Mouse (Mus musculus): ENCODE measurements around the gene 0610010K14Rik. TPM values are rescaled to one million over a fixed set of nuclear protein-coding genes. Genes with fewer than 3 reads are reported as not detected.

0610010K14Rik gene
- polyA plus RNA-seq (2012; rRNA removed) = 55.2 and 69.0 TPM in 2 replicates

DNA sequence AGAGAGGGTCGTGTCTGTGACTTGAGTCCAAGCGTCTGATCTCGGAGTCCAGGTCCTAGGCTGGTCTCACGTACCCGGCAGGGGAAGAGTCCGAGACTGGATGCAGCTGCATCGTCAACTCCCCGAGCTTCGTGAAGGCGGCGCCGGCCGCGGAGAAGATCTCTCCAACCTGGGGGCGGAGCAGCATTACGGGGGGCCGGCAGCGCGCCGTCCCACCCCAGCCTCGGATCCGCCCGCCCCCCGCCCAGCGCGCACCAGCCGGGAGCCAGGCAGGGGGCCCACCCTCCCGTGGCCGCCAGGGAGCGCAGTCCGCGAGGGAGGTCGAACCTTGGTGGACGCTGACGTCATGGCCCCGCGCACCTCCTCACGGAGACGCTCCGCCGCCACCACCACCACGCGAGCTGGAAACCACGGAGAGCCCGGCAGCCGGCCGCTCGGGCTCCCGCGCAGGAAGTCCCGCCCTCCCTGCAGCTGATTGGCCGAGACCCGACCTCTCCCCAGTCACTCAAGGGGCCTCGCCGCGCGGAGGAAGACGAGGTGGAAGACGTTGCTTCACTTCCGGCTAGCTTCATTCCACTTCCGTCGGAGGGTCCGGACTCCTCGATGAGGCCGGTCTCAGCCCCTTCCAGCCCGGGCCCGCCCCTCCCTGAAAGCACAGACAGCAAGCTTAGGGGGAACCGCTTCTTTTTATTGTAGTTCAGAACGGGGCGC, at the start of gene 0610010K14Rik:
0610010K14Rik (minus strand) TSS at position 458 of the 711 bp plus-strand sequence.
- peak; percentile 97 for DNase-seq (ENCODE audit: low spot score)

DNA sequence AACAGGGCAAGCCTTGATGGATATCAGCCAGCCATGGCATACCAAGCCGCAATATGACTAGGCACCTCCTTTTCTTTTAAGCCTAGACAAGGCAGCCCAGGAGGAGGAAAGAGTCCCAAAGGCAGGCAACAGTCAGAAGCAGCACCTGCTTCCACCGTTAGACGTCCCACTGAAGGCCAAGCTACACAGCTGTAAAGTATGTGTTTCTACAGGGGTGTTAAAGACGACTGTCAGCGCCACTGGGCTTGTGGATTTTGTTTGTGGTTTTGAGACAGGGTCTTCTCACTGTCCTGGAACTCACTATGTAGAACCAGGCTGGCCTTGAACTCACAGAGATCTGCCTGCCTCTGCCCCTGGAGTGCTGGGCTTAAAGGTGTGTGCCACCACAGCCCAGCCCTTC, 48.0 kb upstream of the 0610010K14Rik start:
- DNase-seq (ENCODE audit: low spot score) = no peak

DNA sequence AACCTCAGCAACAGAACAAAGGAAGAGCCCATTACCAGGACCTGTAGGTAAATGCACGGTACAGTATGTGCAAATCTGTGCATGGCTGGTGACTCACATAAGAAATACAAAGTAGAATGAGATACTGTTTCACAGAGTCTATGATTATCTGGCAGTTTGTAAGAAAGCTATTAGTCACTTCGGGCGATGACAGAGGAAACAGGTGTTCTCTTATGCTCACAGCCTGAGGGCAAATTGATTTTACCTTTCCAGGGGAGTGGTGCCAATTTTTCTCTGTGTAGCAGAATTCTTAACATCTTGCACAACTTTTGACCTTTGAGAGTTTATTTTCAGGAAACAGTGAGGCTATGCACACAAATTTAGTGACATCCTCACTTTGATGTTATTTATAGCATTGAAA, 47.0 kb upstream of the 0610010K14Rik start:
- no peak for DNase-seq (ENCODE audit: low spot score)

DNA sequence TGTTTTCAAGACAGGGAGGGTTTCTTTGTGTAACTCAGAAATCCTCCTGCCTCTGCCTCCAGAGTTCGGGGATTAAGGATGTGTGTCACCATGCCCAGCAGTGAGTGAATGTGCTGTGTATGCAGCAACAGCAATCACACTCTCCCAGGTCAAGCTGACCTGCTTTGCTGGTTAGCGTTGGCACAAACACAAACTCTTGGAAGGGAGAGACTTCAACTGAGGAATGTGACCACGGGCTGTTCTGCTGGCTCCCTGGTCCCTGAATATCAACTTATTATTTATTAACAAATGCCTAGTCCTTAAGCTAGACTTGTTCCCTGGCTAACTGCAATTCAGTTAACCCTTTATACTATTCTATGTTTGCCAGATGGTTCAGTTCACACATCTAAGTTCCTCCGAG, 46.0 kb upstream of the 0610010K14Rik start:
- no peak for DNase-seq (ENCODE audit: low spot score)

DNA sequence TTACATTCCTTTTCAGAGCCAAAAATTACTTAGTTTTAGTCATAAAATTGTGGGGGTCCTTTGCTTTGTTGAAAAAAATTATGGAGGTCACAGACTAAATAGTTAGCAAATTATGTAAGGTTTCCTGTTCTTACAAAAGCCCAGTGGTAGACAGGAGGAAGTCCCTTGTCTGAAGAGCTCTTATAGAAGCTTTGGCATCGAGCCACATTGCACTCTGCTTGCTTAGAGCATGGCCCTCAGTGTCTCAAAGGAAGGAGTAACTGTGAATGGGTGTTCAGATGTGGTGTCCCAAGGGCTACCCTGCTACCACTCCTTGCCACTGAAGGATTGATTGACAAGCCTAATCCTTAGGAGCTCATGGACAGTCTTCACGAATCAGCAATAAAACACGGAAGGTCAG, 42.7 kb upstream of the 0610010K14Rik start:
- DNase-seq (ENCODE audit: low spot score) = no peak

DNA sequence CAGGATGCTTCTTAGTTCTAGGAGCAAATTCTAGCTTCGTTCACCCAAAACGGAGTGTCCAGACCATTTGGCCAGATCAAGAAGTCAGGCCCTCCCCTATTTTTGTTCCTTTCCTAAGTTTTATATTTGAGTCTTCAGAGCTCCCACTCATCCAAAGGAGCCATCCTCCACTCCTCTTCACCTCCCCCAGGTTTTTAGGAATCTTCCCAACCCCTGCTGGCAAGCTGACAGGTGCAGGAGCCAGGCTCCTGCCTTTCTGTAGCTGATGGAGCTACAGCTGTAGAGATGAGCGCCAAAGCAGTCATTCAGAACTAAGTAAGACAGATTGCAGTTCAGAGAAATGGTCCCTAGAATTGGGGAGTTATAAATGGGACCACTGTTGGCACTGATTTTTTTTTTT, 41.2 kb upstream of the 0610010K14Rik start:
- DNase-seq (ENCODE audit: low spot score) = no peak

DNA sequence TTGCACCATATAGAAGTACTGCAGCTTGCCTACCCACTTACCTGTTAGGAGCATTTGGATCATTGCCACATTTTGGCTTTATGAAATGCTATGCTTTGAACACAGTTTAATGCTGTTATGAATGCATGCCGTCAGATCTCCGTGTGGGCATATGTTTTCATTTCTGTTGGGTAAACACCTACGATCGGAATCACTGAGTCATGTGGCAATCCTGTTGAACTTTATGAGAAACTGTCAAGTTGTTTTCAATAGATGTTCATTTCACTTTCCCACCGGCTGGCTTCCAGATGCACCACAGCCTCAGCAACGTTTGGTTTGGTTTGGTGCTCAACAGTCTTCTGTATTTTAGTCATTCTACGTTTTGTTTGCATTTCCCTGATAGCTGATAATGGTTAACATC, 33.9 kb upstream of the 0610010K14Rik start:
- DNase-seq (ENCODE audit: low spot score) = no peak

DNA sequence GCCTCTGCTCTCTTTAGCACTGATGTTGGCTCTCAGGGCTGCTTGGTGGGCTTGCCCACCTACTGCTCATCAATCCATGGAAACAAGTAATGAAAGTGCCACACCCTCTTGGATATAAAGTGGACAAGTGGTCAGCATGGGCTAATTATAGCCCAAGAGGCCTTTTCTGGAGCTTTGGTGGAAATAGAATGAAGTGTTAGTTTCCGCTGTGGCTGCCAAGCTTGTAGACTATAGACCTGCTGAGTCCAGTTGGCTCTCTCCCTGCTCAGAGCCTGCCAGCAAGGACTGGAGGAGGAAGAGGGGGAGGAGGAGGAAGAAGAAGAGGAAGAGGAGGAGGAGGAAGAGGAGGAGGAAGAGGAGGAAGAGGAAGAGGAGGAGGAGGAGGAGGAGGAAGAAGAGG, 28.7 kb upstream of the 0610010K14Rik start:
- no peak for DNase-seq (ENCODE audit: low spot score)

DNA sequence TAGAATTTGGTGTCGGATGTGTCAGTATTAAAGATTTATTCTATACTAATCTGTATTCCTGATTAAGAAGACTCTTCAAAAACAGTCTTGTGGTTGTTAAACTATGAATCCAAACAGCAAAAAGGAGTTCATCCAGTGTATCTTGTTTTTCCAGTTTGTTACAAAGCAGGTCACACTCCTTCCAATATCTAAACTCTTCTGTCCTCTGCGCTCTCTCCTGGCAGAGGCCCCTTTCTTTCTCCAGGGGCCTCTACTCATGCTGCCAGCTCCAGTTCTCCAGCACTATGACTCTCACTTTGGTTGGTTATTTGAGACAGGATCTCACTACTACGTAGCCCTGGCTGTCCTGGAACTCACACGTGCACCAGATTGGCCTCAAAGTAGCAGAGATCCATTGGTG, 28.1 kb upstream of the 0610010K14Rik start:
- no peak for DNase-seq (ENCODE audit: low spot score)

DNA sequence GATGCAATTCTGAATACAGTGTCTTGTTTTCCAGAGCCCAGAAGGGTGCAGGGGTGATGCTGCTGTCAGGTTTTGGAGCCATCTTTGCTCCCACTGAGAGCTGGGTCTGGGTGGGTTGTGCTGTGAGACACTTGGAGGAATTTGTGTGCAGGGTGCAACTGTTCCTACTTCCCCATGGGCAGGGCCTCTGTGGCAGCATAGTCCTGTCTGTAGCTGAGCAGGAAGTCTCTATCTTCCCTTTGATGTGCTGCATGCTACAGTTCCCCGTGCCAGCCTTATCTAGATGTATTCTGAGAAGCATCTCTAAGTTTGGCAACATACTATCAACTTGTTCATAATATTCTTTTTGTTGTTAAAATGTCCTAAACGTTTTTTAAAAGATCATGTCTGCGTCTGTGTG, 27.5 kb upstream of the 0610010K14Rik start:
- no peak for DNase-seq (ENCODE audit: low spot score)

DNA sequence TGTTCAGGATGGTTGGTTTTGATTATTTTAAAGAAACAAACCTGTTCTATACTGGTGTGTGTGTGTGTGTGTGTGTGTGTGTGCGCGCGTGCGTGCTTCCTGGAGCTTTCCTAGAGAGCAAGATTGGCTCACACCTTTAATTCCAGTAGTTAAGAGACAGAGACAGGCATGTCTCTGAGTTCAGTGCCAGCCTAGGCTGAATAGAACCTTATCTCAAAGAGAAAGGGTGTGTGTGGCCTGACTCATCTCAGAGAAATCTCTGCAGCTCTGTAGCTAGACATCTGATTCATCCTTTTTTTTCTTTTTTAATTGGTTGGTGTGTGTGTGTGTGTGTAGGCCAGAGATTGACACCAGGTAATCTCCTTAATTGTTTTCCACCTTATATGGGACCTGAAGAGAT, 21.3 kb upstream of the 0610010K14Rik start:
- no peak for DNase-seq (ENCODE audit: low spot score)

DNA sequence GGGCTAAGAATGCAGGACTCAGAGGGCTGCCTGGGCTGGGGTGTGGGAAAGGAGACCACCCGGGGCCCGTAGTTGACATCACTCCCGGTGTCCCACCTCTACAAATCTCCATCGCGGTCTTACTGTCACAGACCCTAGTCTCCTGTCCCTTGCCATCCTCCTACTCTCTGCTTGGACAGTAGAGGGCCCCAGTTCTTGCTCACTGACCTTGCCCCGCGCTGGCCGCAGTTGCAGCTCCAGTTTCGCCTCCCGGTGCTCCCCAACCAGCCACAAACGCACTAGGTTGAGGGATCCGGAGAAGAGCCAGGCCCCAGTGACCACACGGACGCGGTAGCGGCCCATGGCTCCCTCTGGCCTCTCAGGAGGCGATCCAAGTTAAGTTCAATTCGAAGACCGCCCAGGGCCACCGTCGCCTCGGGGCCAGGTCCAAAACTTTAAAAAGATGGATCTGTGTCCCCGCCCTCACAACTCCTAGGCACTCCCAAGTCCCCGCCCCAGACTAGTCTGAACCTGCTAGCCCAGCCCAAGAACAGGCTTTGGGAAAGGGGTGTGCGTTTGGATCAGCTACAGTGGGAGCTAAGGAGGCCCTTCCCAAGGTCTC, 17.3 kb upstream of the 0610010K14Rik start, which contains the start of gene Alox12:
Alox12 (minus strand) TSS at position 423 of the 601 bp plus-strand sequence.
- peak; percentile 58 for DNase-seq (ENCODE audit: low spot score)

DNA sequence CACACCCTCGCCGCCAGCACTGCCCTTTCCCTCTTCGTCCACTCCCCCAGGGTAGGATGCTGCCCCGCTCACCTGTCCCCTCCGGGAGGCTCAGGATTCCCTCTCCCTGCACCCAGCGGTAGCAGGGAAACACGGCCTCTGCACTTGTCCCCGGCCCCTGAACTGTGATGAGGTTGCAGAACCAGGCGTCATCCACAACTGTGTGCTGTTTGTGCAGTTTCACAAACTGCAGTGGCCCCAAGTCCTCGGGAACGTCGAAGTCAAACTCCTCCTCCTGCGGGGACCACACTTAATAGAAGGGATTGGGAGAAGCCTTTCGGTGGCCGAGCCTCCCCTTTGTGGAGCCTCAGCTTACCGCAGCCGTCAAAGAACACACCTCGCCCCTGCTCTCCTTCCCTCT, 16.6 kb upstream of the 0610010K14Rik start:
- no peak for DNase-seq (ENCODE audit: low spot score)

DNA sequence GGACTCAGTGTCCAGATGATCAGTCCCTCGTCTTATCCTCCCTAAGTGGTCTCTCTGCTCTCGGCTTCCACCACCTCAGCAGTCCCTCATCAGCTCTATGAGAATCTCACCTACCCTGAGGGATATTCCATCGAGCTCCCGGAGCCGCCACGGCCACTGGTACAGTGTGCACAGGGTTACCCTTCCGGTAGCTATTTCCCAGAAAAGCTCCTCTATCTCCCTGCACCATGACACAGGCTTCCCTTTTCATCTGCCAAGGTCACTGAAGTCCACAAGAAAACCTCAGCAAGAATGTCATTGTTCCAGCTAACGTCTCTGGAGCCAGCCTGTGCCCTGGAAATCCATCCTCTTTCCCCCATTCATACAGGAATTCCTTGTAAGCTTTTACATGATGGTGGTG, 14.1 kb upstream of the 0610010K14Rik start:
- no peak for DNase-seq (ENCODE audit: low spot score)

DNA sequence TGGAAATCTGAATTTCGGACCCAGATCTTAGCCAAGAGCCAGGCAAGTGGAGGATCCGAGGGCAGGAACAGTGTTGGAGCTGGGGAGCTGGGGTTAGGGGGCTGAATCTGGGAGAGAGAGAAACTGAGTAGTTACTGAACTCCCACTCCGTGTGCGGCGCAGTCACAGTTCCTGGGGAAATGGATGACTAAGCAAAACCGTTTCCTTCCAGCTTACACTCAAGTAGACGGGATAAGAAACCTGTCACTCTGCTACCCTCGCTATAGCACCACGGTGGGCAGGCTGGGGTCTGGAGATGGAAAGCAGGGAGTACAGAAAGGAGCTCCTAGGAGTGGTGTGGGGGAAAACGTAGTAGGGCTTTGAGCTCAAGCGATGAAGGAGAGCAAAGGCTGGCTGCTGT, 12.4 kb upstream of the 0610010K14Rik start:
- no peak for DNase-seq (ENCODE audit: low spot score)

DNA sequence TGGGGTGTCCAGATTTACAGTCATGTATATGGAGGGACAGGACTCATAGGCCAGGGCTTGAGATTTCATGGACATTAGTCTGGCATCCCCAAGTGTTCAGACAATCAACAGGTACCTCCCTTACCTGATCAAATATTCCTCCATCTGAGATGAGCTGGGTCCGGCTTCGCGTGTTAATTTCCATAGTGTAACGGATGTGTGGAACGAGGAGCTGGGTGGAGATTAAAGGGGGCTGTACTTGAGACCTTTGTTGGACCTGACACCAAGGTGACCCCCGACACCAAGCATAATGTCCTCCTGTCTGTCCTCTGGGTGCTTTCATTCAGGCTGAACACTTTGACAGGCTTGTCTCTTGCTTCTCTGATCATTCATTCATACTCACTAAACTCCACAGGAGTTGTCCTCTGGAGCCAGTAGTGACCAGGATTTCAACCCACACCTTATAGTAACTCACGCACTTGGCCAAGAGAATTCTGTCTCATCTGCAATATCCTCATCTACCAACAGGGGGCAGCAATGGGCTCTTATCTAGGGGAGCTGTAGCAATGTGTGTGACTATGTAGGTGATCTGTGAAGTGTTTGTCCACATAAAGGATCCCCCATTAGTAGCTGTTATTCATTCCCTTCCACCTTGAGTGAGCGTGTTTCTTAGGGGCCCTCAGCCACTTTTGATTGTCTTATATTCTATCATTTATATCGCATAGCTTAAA, 9.6 kb upstream of the 0610010K14Rik start:
- DNase-seq (ENCODE audit: low spot score) = no peak

DNA sequence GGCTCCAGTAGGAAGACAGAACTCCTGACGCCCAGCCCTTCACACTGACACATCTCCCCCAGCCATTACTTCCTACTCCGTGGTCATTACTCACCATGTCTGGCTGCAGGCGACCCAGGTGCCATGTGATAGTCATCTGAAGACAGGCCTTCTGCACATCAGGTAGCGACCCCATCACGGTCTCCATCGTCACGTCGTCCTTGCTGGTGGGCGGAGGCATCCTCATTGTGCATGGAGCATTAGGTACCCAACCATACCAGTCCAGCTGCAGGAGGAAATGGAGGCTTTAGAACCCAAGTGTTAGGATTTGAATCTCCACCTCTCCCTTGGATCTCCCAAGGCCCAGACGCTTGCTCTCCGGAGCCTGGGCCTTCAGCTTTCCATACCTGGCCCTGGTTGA, 4.9 kb upstream of the 0610010K14Rik start:
- DNase-seq (ENCODE audit: low spot score) = no peak

DNA sequence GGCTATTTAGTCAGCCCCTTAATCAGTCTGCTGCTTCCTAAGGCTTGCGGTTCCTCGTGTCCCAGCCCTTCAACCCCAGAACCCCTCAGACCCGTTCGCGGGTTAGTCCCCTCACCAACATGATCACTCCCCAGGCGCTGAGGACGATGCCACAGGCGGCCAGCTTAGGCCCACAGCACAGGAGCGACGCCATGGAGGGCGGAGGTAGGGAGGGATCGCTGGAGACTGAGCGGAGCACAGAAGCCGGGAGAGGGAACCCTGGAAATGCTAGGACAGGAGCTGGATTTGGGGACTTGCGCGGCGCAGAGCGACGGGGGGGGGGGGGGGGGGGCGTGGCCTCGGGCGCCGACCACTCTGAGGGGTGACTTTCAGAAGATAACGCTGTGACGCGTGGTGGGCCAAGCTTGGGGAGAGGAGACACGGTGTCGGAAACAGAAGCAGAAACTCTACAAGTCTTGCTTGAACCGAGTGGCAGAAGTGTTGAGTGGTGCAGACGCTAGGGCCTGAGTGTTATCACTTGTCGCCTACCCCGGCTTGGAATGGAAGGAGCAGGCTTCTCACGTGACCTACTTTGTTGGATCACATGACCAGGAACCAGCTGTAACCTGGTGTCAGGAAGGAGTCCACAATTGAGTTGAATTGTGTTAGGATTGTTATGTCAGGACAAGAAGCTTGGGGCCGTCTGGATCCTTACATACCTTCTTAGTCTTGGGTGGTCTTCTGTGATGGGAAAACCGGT, 2.0 kb upstream of the 0610010K14Rik start, which contains the start of the genes Gm21988 and Rnasek:
Gm21988 (minus strand) TSS at position 290 of the 739 bp plus-strand sequence.
Rnasek (minus strand) TSS at position 302 of the 739 bp plus-strand sequence.
- DNase-seq (ENCODE audit: low spot score) = peak; percentile 73

DNA sequence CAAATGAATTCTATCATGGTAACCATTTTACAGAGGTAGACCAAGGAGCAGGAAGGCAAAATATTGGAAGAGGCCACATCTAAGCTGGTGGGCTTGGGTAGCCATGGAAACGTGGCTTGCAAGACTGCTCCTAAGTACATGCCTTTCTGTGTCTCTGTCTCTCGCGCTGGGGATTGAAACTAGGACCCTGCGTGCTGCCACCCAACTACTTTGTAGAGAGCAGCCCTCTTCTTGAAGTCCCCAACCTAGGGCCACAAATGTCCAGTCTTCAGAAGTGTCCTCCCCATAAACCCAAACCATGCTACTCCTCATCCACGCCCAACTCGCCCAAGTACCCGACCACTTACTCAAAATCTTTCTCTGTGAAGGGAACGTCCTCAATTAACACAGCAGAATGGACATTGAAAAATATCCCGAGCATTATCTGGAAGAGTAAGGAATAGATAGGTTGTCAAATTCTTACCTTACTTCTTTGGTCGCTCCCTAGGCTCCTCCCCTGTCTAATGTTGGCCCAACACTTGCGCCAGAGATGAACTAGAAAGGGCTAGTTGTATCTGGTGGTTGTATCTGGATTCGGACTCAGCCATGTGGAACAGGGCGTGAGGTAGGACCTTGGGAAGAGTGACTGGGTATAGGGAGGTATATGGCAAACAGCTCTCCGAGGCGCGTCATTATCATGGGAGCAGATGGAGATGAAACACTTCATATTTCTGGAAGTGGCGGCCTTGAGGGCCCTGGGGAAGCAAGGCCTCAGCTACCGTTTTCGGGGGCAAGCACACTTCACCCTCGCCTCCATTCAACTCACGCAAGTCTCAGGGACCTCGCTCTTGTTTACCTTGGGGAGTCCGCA, 1.1 kb upstream of the 0610010K14Rik start:
- no peak for DNase-seq (ENCODE audit: low spot score)

DNA sequence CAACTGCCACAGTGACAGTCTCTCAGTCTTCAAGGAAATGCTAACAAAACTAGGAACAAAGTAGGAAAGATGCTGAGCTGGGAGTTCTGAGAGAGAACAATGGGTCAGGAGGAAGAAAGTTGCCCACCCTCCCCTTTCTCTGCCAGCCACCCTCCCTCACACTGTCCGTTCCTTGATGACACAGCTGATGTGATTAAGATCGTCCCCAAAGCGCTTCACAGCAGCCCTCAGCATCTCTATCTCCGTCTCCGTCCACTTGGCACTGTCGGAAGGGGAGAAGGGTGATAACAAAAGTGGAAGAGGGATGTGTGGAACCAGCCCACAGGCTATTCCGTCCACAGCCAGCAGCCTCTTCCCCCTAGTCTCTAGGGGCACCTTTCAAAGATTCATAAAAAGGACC, 997 bp downstream of the 0610010K14Rik start:
- no peak for DNase-seq (ENCODE audit: low spot score)

DNA sequence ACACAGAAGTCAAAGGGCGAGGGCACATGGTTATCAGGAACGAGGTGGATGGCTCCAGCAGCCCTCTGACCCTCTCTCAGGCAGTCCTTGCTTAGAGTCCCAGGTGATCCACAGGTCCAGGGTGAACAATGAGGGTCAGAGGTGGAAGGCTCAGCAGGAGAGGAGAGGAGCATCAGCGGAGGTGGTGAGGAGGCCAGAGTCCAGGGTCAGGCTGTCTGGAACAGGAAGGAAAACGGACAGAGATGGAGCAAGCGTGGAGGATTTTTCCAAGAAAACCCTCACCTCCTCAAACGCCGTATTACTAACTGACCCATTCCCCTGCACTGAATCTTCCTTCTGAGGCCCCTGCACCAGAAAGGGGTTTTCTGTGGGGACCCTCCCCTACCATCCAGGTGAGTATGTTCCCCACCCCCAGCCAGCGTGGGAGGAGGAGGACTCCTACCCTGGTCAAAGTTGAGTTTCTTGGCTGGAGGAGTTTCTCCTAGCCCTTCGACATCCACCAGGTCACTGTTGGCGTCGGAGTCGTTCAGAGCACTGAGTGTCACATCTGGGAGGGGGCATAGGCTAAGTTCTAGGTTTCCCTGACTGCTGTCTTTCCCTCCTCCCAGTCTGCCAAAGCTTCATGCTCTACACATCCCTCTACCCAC, 2.3 kb downstream of the 0610010K14Rik start:
- DNase-seq (ENCODE audit: low spot score) = no peak
